Mouse (Mus musculus): ENCODE measurements around the gene Rps9.
"Not testable (repeated sequence)": the region's sequence is repeated elsewhere in the genome, so short reads cannot be mapped to it uniquely, and the experiment has no call there.

The Rps9 gene

DNA sequence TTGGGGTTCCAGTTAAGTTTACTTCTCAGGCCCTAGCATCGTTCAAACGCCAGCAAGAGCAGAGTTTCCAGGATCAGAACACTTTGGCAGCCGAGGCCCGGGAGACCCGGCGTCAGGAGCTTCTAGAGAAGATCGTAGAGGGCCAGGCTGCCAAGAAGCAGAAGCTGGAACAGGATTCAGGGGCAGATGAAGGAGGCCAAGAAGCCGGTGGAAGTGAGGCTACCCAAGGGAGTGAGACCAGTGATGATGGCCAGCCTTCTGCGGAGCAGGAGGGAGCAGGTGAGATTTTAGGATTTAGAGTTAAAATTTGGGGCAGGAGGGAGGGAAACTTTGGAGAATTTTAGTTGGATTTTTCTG is 8.9 kb upstream of the Rps9 start:
- not testable (repeated sequence) for DNase-seq (ENCODE audit: low spot score in 2 of 2)

DNA sequence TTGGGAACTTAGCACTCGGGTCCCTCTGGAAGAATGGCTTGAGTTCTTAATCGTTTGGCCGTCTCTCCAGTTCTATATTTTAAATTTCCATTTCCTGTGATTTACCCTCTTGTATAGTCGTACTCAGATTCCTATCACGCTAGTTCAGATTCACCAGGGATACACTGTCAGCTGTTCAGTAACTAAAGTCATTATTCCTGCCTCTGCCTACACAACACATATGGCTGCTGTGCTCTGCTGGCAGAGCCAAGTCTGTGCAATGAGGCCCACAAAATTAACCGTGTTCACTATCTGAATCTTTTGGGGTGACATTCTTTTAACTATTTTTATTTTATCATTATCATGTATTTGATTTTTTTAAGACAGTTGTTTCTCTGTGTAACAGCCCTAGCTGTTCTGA is 5.3 kb upstream of the Rps9 start:
- no peak for DNase-seq (ENCODE audit: low spot score in 2 of 2)

DNA sequence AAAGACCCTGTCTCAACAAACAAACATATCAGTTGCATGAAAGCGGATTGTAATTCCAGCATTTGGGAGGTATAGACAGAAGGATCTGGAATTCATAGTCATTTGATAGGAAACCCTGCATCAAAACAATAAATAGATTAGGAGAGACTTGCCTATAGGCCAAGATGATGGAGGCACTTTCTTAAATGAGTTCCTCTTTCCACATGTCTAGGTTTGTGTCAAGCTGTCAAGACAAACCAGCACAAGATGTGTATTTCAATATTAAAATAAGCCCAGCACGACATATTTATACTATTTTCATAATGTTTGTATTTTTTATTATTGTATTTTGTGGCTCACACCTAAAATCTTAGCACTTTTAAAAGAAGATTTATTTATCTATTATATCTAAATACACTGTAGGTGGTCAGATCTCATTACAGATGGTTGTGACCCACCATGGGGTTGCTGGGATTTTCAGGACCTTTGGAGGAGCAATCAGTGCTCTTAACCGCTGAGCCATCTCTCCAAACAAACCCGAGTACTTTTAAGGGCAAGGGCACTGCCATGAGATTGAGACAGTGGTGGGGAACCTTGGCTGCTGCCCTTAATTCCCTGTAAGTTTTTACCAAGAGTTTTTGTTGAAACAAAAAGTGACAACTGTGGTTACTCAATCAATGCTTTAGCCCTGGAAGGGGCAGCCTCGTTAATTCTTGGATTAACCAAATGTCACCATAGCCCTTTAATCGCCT is 480 bp upstream of the Rps9 start:
- no peak for DNase-seq (ENCODE audit: low spot score in 2 of 2)

DNA sequence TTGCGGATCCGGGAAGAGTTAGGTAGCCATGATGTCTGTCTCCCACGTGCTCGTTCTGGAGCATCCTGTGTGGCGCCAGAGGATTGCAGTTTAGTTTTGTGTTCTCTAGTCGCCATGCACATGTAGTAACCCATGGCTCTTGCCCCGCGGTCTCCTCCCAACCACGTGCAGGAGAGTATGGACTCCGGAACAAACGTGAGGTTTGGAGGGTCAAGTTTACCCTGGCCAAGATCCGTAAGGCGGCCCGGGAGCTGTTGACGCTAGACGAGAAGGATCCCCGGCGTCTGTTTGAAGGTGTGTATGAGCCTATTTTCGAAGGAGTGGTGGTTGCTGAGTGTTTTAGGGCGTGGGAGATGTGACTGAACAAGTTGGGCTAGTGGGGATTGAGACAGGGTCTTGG is 682 bp downstream of the Rps9 start:
- no peak for DNase-seq (ENCODE audit: low spot score in 2 of 2)

DNA sequence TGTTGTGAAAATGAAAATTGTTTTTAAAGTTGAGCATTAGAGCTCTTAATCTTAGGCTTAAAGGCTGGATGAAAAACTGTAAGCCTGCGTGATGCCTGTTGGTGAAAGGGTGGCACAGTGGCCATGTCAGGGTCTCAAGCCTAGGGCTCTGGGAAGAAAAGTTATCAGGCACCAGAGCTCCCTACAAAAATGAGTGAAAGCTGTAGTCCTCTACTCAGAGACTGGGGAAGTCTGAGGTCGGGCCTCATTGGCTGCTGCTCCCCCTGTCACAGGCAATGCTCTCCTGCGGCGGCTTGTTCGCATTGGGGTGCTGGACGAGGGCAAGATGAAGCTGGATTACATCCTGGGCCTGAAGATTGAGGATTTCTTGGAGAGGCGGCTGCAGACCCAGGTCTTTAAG is 1.7 kb downstream of the Rps9 start:
- DNase-seq (ENCODE audit: low spot score in 2 of 2): not testable (repeated sequence)

DNA sequence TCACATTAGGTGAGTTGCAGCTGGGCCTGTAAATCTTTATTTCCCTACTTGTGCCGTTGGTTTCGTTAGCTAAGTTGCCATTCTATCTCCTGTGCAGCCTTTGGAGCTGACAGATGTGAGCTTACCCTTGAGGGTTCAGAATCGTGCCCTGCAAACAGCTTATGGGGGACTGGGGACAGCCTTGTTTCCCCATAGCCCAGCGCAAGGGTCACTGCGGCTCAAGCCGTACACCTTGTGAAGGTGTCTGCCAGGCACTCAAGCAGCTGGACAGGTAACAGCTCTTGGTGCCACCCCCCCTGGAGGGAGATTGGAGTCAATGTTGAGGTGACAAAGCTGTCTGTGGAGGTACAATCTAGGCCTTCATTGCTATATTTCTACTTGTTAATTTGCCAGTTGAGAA is 2.1 kb downstream of the Rps9 start:
- no peak for DNase-seq (ENCODE audit: low spot score in 2 of 2)

DNA sequence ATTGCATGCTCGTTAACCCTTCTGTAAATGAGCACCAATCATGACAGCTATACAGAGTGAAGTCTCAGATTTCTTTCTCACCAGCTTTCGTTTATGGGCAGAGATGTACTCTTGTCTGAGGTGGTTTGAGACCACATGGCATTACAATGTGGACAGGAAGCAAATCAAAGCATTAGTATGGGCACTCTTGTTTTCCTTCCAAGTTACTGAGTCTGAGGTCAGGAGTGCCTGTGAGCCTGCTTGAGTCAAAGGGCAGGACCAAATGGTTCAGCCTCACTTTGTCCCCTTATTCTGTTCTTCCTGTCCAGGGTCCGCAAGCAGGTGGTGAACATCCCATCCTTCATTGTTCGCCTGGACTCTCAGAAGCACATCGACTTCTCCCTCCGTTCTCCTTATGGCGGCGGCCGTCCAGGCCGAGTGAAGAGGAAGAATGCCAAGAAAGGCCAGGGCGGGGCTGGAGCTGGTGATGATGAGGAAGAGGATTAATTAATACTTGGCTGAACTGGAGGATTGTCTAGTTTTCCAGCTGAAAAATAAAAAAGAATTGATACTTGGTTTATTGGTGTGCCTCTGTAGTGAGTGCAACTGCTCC is 2.6 kb downstream of the Rps9 start:
- DNase-seq (ENCODE audit: low spot score in 2 of 2): no peak

DNA sequence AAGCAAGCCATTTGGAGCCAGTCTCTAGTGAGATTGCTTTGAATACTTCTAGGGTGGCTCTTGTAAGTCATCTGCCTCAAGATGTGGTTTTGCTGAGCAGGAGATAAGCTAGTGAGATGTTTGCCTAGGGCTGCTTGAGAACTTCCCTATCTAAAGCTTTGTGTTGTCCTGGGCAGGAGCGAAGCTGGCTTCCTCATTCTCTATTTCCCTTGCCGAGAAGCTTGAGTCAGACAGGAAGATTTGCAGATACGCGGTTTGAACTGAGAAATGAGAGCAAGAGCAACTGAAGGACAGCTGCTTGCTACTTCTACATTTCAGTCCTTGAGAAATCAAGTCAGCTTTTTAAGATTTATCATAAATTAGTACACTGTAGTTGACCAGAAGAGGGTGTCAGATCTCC is 3.2 kb downstream of the Rps9 start:
- no peak for DNase-seq (ENCODE audit: low spot score in 2 of 2)

DNA sequence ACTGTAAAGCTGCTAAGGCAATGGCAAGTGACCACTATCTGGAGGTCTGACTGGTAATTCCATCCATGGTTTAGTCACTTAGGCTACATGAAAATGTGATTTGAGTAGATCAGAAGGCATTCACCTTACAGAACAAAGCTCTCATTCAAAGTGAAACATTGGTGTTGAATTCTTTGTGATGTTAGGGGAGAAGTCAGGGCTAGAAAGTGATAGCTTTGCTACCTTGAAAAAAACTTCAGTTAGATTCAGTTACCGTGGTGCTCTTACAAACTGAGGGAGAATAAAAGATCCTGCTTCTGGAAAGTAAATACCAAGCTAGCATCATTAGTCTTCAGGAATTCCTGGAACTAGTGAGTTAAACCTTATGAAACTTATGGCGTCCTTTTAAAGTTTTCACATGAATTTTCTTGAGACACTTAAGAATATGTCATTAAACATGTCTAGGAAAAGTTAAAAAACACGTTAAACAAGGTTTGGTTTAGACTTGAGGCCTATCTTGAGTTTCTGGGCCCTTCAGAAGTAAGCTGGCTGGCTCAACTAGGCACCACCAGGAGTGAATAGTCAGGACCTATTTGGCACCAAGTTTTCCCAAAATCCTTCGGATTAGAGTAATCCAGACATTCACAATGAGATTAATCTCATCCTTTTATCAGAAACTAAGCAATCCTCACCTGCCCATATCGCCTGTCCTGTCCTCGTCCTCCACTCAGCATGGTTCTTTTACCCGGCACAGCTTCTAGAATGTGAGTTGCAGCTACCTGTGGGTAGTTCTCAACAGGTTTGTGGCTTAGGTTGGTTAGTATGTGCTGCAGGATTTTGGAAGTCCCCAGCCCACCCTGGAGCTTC is 4.0 kb downstream of the Rps9 start:
- no peak for DNase-seq (ENCODE audit: low spot score in 2 of 2)

DNA sequence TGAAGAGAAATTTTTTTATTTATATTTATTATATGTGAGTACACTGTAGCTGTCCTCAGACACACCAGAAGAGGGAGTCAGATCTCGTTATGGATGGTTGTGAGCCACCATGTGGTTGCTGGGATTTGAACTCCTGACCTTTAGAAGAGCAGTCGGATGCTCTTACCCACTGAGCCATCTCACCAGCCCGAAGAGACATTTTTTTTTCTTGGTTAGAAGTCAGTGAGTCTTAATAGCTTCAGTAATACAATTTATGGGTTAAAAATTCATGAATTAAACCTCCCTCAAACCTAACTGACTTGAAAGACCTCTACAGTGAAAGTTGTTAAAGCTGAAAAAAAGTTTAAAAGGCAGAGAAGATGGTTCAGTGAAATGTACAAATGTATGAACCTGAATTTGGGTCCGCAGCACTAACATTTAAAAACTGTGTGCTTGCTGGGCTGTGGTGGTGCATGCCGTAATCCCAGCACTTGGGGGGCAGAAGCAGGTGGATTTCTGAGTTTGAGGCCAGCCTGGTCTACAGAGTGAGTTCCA is 4.7 kb downstream of the Rps9 start:
- DNase-seq (ENCODE audit: low spot score in 2 of 2): not testable (repeated sequence)

DNA sequence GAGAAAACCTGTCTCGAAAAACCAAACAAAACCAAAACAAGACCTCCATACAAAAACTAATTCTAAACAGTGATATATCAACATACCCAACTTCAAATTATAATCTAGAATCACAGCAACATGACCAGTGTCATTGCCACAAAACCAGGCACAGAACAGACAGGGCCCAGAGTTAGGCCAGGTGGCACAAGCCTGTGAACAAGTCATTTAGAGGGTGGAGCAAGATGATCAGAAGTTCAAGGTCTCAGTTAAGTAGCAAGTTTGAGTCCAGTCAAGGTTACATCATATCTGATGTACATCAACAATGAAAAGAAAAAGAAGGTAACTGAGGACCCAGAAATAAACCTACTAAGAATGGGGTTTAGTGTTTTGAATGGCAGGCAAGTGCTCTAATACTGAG is 5.2 kb downstream of the Rps9 start:
- no peak for DNase-seq (ENCODE audit: low spot score in 2 of 2)

DNA sequence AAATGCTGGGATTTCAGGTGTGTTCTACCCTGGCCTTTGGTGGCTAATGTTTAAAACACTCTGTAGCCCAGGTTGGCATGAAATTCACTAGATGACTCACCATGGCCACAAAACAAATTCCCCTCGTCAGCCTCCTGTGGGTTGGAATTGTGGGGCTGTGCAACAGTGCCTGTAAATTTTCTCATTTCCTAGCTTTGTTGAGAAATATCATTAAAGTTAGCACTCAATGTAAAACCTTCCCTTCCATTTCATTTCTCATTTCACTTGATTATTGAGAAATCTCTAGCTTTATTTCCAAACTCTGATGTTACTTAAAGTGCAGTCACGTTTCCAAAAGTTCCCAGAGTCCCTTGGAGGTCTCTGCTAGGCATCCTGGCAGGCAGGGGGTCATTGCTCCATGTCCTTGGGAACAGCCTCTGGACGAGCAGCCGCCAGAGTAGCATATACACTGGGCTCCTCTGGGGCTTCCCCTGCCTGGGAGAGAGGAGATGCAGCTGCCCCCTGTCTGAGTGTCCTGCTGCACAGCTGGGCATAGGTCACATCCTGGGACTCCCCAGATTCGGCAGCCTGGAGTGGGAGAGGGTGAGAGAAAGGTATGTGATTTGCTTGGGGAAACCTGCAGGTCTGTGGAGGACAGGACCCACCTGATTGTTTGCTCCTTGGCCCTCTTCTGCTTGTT is 8.6 kb downstream of the Rps9 start:
- no peak for DNase-seq (ENCODE audit: low spot score in 2 of 2)

DNA sequence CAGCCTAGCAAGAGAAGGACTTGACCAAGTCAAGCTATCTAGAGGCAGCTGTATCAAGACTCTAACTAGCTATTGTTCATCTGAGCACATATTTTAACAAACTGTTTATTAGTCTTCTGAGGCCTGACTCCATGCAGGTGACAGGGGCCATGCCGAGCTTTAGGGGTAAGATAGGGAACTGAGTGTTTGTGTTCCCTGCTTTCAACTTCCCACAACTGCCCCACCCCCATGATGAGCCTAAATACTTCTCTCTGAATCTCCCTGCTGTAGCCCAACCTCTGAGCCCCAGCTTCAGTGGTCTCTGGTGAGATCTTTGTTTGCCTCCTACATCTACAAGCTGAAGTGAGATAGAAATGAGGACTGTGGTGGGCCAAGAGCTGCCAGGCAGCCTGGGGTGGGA is 11.5 kb downstream of the Rps9 start:
- DNase-seq (ENCODE audit: low spot score in 2 of 2): no peak

DNA sequence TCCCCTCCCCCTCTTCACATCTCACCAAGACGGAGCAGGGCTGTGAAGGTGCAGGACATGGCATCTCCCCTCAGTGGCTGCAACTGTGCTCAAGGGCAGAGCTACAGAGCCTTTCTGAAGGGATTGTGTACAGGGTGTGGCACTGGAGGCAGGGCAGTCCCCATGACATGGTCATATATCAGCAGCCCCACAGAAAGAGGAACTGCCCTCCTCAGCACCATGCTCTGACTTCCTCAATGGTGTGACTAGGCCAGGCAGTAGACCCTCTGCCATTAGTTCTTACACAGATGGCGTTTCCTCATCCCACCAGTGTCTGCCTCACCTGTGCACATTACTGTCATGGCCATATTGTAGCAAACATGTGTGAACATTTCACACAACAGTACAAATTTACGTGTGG is 16.5 kb downstream of the Rps9 start, which contains the start of gene Pirb:
Gene Pirb (minus strand): TSS at position 124 of the 400 bp plus-strand sequence.
- not testable (repeated sequence) for DNase-seq (ENCODE audit: low spot score in 2 of 2)

DNA sequence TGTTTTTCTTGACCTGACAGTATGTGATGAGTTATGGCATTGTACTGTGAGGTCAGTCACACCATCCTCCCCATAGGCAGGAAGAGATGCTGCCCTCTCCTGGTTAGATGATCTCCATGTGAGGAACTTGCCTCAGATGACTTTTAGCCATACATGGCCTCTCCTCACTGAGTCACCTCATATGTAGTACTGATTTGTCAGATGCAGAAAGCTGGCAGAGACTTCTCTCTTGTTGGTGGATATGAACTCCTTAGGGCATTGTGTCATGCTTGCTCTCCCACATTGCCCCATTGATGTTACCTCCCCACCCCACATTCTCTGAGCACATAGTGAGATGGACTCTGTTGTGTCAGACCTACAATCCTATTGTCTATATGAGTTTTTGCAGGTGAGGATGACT is 21.7 kb downstream of the Rps9 start:
- not testable (repeated sequence) for DNase-seq (ENCODE audit: low spot score in 2 of 2)

DNA sequence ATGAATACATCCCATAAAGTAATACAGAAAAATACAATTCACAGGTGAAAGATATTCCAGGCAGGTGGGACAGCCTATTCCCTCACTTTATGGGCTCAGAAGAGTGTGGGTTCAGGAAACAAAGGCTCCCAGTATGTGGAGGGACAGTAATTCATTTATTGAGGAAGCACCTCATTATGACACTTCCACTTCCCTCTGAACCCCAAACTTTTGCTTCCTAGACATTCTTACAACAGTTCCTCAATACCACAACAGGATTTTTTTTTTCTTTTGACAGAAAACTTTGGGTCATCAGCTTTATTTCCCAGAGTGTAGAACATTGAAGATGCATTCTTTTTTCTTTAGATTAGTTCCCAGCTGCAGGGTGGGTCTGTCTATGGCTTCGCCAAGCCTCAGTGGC is 28.9 kb downstream of the Rps9 start:
- DNase-seq (ENCODE audit: low spot score in 2 of 2): not testable (repeated sequence)

All from thymus, postnatal 10 days (tissue).